Mouse (Mus musculus): ENCODE measurements around the gene Plppr4.

DNA sequence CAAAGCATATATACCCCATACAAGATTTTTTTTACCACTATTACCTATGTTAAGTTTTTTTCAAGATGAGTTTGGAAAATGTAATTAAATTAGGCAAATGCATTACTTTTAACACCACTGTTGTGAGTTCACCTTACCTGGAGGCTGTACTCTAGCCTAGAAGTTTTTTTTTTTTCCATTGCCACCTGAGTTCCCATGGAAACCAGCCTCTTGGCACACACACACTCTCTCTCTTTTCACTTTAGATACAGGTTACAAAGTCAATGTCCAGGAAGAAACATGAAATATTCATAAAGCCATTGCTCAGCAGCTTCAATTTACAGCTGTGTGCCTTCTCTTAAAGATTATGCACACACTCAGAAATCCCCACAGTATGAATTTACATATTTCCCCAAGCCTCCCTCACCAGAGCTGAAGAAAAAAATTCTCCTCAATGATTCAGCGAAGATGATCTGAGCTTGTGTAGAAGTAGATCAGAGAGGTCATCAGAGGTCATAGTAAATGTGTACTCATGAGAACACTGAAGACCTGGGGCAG lies 59.9 kb downstream of the Plppr4 start:
- TF ChIP-seq CTCF (IDR thresholded peaks at IDR 0.05; ENCODE audit: insufficient read depth, low read length), result no peak
- TF ChIP-seq POLR2A (IDR thresholded peaks at IDR 0.05; ENCODE audit: borderline replicate concordance, extremely low read depth, low read depth, low read length), result no peak
